Mouse (Mus musculus): ENCODE measurements at regions not wholly inside any gene's neighbourhood (a gene's known extent, or its start where the extent isn't known, plus 50 kb on each side); places are given as distances from the start of the nearest gene placed in this dataset.
A peak's percentile ranks its signal among the peaks of the same experiment; 100 is the strongest.

- 0 out of 2 replicates have a peak, but pooled peaks have one; percentile 37 for ATAC-seq (replicated peaks)
- 57% methylated on average over 22 of the region's 22 CpGs for WGBS
- no peaks in the 10 kb centered on the region for H3K27me3 ChIP-seq (replicated peaks)
These were observed 147.6 kb upstream of the Mki67 start for GRCm38 (mm10) chr7:135863581-135864426.

GRCm38 (mm10) chr7:135870981-135871380 lies 154.8 kb upstream of the Mki67 start:
- WGBS = 80% methylated on average over 6 of the region's 6 CpGs
- Histone ChIP-seq H3K4me1 (no peaks in the 10 kb centered on the region), H3K36me3 (replicated peaks) (no peaks in the 10 kb centered on the region), H3K27me3 (replicated peaks) (no peaks in the 10 kb centered on the region), H3K9me3 (no peaks in the 10 kb centered on the region), H3K27ac (no peak overlapping the region), H3K4me2 (no peak overlapping the region), H3K9ac (no peak overlapping the region), H3K4me3 (no peak overlapping the region)
- no peak for ATAC-seq (replicated peaks)

More at GRCm38 (mm10) chr7:135863581-135864426, 147.6 kb upstream of the Mki67 start:
- H3K27ac ChIP-seq = no peak overlapping the region
- peaks cover 16% of the 10 kb centered on the region for H3K4me1 ChIP-seq
- no peaks in the 10 kb centered on the region for H3K36me3 ChIP-seq (replicated peaks)
- H3K9me3 ChIP-seq = no peaks in the 10 kb centered on the region
- H3K9ac ChIP-seq = no peak overlapping the region
- no peak overlapping the region for H3K4me3 ChIP-seq
- no peak overlapping the region for H3K4me2 ChIP-seq

DNA sequence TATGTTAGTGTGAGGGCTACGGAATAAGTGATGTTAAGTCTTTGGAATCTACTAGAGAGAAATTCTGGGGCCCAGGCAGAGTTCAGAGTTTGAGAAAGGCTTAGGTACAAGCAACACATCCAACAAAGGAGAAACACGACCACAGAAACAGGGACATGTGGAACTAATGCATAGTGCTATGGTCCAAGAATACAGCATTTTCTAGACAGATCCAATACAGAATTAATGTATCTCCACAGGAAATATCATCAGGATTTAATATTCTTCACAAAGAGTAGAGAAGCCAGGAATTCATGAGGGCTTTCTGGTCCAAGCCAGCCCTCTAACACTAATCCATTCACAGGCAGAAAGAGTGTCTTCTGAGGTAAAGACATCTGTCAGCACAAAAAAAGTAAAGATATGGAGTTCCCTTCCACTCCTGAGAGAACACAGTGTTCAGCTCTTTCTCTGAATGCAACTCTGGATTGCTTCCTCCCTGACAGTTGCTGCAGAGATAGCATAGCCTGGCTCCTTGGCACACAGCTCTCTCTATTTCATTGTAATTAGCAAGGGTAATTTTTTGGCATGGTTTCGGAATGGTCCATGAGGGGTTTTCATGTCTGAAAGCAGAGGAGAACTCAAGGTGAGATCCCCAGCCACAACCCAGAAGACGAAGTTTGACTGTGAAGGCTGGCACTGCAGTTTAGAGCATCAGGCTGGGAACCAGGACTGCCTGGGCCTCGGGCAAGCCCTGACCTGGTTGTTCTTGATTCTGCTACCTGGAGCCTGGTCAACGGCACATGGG lies 161.1 kb upstream of the Mki67 start:
- ATAC-seq (replicated peaks) = no peak

GRCm38 (mm10) chr7:135878750-135879149 lies 162.6 kb upstream of the Mki67 start:
- no peak overlapping the region for H3K9ac ChIP-seq
- no peak overlapping the region for H3K27ac ChIP-seq
- H3K4me2 ChIP-seq = no peak overlapping the region
- H3K9me3 ChIP-seq = no peaks in the 10 kb centered on the region
- no peaks in the 10 kb centered on the region for H3K36me3 ChIP-seq (replicated peaks)
- 80% methylated on average over 3 of the region's 3 CpGs for WGBS
- no peak for ATAC-seq (replicated peaks)
- peaks cover 4% of the 10 kb centered on the region; the same call in 1 of the 2 replicates for H3K4me1 ChIP-seq
- no peaks in the 10 kb centered on the region for H3K27me3 ChIP-seq (replicated peaks)
- no peak overlapping the region for H3K4me3 ChIP-seq

More for the DNA sequence above, 161.1 kb upstream of the Mki67 start:
- Histone ChIP-seq H3K27me3 (replicated peaks) (no peaks in the 10 kb centered on the region), H3K4me2 (no peak overlapping the region), H3K4me3 (no peak overlapping the region), H3K36me3 (replicated peaks) (no peaks in the 10 kb centered on the region), H3K9me3 (no peaks in the 10 kb centered on the region), H3K9ac (no peak overlapping the region), H3K27ac (no peak overlapping the region), H3K4me1 (peaks cover 4% of the 10 kb centered on the region; the same call in 1 of the 2 replicates)
- 74% methylated on average over 6 of the region's 6 CpGs for WGBS

DNA sequence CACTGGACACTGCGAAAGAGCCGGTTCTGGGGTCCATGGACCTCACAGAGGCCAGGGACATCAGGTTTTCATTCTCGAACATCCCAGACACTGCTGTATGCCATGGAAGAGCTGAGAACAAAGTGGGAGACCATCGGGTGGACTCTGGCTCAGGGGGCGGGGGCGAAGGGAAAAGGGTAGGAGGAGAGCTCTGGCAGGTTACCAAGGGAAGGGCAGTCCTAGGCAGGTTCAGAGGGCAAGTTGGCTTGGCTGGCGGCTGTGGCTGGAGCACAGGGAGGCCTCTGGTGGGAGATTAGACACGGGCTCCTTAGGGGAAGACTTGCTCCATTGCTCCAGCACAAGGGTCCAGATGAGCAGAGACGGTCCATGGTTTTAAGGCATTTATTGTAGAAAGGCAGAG lies 164.3 kb upstream of the Mki67 start:
- no peak overlapping the region for H3K9ac ChIP-seq
- ATAC-seq (replicated peaks) = no peak

DNA sequence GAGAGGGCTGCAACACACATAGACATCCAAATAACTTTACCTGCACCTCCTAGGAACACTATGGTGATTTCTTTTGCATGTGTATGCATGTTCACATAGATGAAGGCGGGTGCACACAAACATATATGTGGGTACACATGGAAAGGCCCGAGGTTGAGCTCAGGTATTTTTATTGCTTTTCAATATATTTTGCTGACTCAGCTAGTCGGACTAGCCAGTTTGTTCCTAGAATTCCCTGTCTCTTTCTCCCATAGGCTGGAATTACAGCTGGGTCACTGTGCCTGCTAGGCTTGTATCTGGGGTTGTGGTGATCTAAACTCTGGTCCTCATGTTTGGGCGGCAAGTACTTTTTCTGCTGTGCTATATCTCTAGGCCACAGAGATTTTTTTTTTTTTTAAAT lies 166.1 kb upstream of the Mki67 start:
- Histone ChIP-seq H3K4me3 (no peak overlapping the region), H3K27me3 (replicated peaks) (no peaks in the 10 kb centered on the region), H3K9ac (no peak overlapping the region), H3K27ac (no peak overlapping the region), H3K4me2 (no peak overlapping the region), H3K36me3 (replicated peaks) (no peaks in the 10 kb centered on the region), H3K9me3 (no peaks in the 10 kb centered on the region), H3K4me1 (peaks cover 4% of the 10 kb centered on the region; the same call in 1 of the 2 replicates)
- ATAC-seq (replicated peaks) = no peak
- 95% methylated on average over 4 of the region's 4 CpGs for WGBS

More for the DNA sequence above, 164.3 kb upstream of the Mki67 start:
- H3K4me3 ChIP-seq = no peak overlapping the region
- no peaks in the 10 kb centered on the region for H3K36me3 ChIP-seq (replicated peaks)
- H3K9me3 ChIP-seq = no peaks in the 10 kb centered on the region
- peaks cover 4% of the 10 kb centered on the region; the same call in 1 of the 2 replicates for H3K4me1 ChIP-seq
- no peak overlapping the region for H3K27ac ChIP-seq
- no peaks in the 10 kb centered on the region for H3K27me3 ChIP-seq (replicated peaks)
- 85% methylated on average over 9 of the region's 9 CpGs for WGBS
- no peak overlapping the region for H3K4me2 ChIP-seq

DNA sequence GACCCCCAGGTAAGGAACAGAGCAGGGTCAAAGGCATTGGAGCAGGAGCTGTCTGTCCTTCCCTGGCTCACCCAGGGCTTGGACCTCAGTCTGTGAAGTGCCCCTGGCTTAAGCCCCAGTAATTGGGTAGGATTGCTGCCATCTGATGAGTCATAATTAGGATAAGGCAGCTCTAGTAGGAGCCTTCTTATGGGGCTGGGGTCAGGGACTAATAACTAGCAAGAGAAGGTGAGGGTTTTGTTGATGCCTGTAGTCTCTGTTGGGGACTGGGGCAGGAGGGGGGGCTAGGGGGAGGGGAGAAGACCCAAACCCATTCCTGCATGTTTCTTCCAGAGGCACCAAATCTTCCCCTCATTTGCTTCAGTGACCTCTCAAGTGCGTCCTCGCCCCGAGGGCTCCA lies 172.4 kb upstream of the Mki67 start:
- ATAC-seq (replicated peaks) = peak; percentile 48; the same call in 1 of the 2 replicates
- H3K4me3 ChIP-seq = no peak overlapping the region
- H3K27ac ChIP-seq = no peak overlapping the region
- H3K9ac ChIP-seq = no peak overlapping the region
- H3K27me3 ChIP-seq (replicated peaks) = no peaks in the 10 kb centered on the region
- H3K9me3 ChIP-seq = no peaks in the 10 kb centered on the region
- peak overlapping the region; percentile 29 for H3K4me2 ChIP-seq
- peaks cover 12% of the 10 kb centered on the region for H3K4me1 ChIP-seq
- WGBS = 18% methylated on average over 3 of the region's 3 CpGs
- H3K36me3 ChIP-seq (replicated peaks) = no peaks in the 10 kb centered on the region

GRCm38 (mm10) chr7:135889016-135889726 lies 173.0 kb upstream of the Mki67 start:
- no peaks in the 10 kb centered on the region for H3K9me3 ChIP-seq
- peaks cover 12% of the 10 kb centered on the region for H3K4me1 ChIP-seq
- H3K27ac ChIP-seq = no peak overlapping the region
- H3K36me3 ChIP-seq (replicated peaks) = no peaks in the 10 kb centered on the region
- H3K4me2 ChIP-seq = peak overlapping the region; percentile 29
- ATAC-seq (replicated peaks) = peak; percentile 27; the same call in 1 of the 2 replicates
- no peak overlapping the region for H3K4me3 ChIP-seq
- no peaks in the 10 kb centered on the region for H3K27me3 ChIP-seq (replicated peaks)
- WGBS = 11% methylated on average over 17 of the region's 17 CpGs
- H3K9ac ChIP-seq = no peak overlapping the region

GRCm38 (mm10) chr7:135898876-135899275 lies 182.7 kb upstream of the Mki67 start:
- no peaks in the 10 kb centered on the region for H3K36me3 ChIP-seq (replicated peaks)
- no peak overlapping the region for H3K4me2 ChIP-seq
- 80% methylated on average over 2 of the region's 2 CpGs for WGBS
- no peaks in the 10 kb centered on the region for H3K4me1 ChIP-seq
- no peak for ATAC-seq (replicated peaks)
- no peak overlapping the region for H3K9ac ChIP-seq
- H3K27ac ChIP-seq = no peak overlapping the region
- H3K9me3 ChIP-seq = no peaks in the 10 kb centered on the region
- H3K4me3 ChIP-seq = no peak overlapping the region
- H3K27me3 ChIP-seq (replicated peaks) = no peaks in the 10 kb centered on the region

GRCm38 (mm10) chr7:135899765-135900164 lies 183.6 kb upstream of the Mki67 start:
- WGBS = 84% methylated on average over 5 of the region's 5 CpGs

DNA sequence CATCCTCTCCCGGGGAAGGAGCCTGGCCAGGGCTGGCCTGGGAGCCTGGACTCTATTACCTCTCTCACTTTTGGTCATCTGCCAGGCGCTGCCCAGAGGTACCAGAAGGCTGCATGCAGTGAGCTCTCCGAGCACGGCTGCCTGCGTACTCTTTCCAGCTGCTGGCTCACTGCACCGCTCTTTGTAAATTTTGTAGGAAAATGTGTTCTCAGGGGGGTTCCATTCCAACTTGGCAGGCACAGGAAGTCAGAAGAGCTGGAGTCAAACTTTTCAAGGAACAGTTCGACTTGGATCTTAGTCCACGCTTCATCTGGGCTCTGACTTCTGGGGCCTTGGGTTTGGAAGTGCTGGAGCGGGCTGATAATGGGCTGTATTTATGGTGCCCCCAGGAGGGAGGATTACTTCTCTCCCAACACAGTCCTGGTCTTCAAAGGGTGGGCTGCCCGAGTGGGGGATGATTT lies 184.7 kb upstream of the Mki67 start:
- Histone ChIP-seq H3K9ac (no peak overlapping the region), H3K27me3 (replicated peaks) (no peaks in the 10 kb centered on the region), H3K4me1 (no peaks in the 10 kb centered on the region), H3K4me2 (no peak overlapping the region), H3K27ac (no peak overlapping the region), H3K4me3 (no peak overlapping the region), H3K36me3 (replicated peaks) (no peaks in the 10 kb centered on the region), H3K9me3 (no peaks in the 10 kb centered on the region)
- 51% methylated on average over 10 of the region's 10 CpGs for WGBS
- ATAC-seq (replicated peaks) = no peak

More at GRCm38 (mm10) chr7:135899765-135900164, 183.6 kb upstream of the Mki67 start:
- H3K4me1 ChIP-seq = no peaks in the 10 kb centered on the region
- no peak overlapping the region for H3K27ac ChIP-seq
- ATAC-seq (replicated peaks) = no peak
- no peaks in the 10 kb centered on the region for H3K27me3 ChIP-seq (replicated peaks)
- no peaks in the 10 kb centered on the region for H3K36me3 ChIP-seq (replicated peaks)
- no peaks in the 10 kb centered on the region for H3K9me3 ChIP-seq
- H3K4me3 ChIP-seq = no peak overlapping the region
- H3K4me2 ChIP-seq = no peak overlapping the region
- H3K9ac ChIP-seq = no peak overlapping the region
